18 mouse cellular contexts compared by ENCODE assay signal in genomic region chr8:110465606-110466005, GRCm38 (mm10).
DNase-seq lines count a peak whose midpoint lies in the region; ATAC-seq lines count a peak whose summit lies in the region.
"Had no signal": no experiment of that assay in that cellular context is flagged by ENCODE, and none has a peak within 500 bp of the region (broad histone marks: within the 10 kb centered on the region; RNA-seq: fewer than 3 reads in every experiment).

No protein-coding gene starts in this region.

- ATAC-seq in embryonic facial prominence, embryonic 14.5 days (ENCODE audit: low read depth): no peak; the same call in 1 of the 2 replicates
- ATAC-seq in midbrain, embryonic 13.5 days: peak; percentile 85
- ATAC-seq in midbrain, embryonic 11.5 days (ENCODE audit: low FRiP score): no peak
- ATAC-seq in hindbrain, embryonic 14.5 days (ENCODE audit: low FRiP score): peak; percentile 43; the same call in 1 of the 2 replicates

- H3K4me1 ChIP-seq in embryonic facial prominence, embryonic 14.5 days (ENCODE audit: control insufficient read depth, insufficient read depth, low read length): no peaks in the 10 kb centered on the region
- no peaks in the 10 kb centered on the region for H3K4me1 ChIP-seq in embryonic facial prominence, embryonic 10.5 days
- H3K4me1 ChIP-seq in midbrain, embryonic 13.5 days (replicated peaks): peaks cover 12% of the 10 kb centered on the region
- H3K4me1 ChIP-seq in midbrain, embryonic 11.5 days (ENCODE audit: control insufficient read depth, insufficient read depth, low read length): peaks cover 6% of the 10 kb centered on the region; the same call in 1 of the 2 replicates
- H3K4me1 ChIP-seq in hindbrain, embryonic 14.5 days (replicated peaks; ENCODE audit: control insufficient read depth, insufficient read depth, low read length): 0 out of 2 replicates have a peak, but pooled peaks cover 7% of the 10 kb centered on the region
- H3K4me1 ChIP-seq: heart, embryonic 15.5 days; limb, embryonic 13.5 days; neural tube, embryonic 12.5 days had no signal

- H3K9me3 ChIP-seq in embryonic facial prominence, embryonic 14.5 days (ENCODE audit: control insufficient read depth, low read length): no peaks in the 10 kb centered on the region
- no peaks in the 10 kb centered on the region for H3K9me3 ChIP-seq in embryonic facial prominence, embryonic 10.5 days
- no peaks in the 10 kb centered on the region for H3K9me3 ChIP-seq in midbrain, embryonic 13.5 days
- no peaks in the 10 kb centered on the region for H3K9me3 ChIP-seq in midbrain, embryonic 11.5 days (ENCODE audit: control insufficient read depth, low read length)
- H3K9me3 ChIP-seq in hindbrain, embryonic 14.5 days (ENCODE audit: control insufficient read depth, low read length): no peaks in the 10 kb centered on the region
- H3K9me3 ChIP-seq: heart, embryonic 15.5 days; limb, embryonic 13.5 days; neural tube, embryonic 12.5 days had no signal

- H3K4me2 ChIP-seq in embryonic facial prominence, embryonic 14.5 days (ENCODE audit: low read depth, low read length): no peak overlapping the region
- no peak overlapping the region for H3K4me2 ChIP-seq in midbrain, embryonic 13.5 days (replicated peaks)
- no peak overlapping the region for H3K4me2 ChIP-seq in midbrain, embryonic 11.5 days
- H3K4me2 ChIP-seq in hindbrain, embryonic 14.5 days (replicated peaks): no peak overlapping the region
- H3K4me2 ChIP-seq: heart, embryonic 15.5 days; limb, embryonic 13.5 days; neural tube, embryonic 12.5 days had no signal

- H3K36me3 ChIP-seq in embryonic facial prominence, embryonic 14.5 days (ENCODE audit: control insufficient read depth, insufficient read depth, low read length): no peaks in the 10 kb centered on the region
- H3K36me3 ChIP-seq in embryonic facial prominence, embryonic 10.5 days (replicated peaks): no peaks in the 10 kb centered on the region
- H3K36me3 ChIP-seq in midbrain, embryonic 13.5 days: no peaks in the 10 kb centered on the region
- no peaks in the 10 kb centered on the region for H3K36me3 ChIP-seq in midbrain, embryonic 11.5 days (ENCODE audit: control insufficient read depth, insufficient read depth, low read length)
- no peaks in the 10 kb centered on the region for H3K36me3 ChIP-seq in hindbrain, embryonic 14.5 days (replicated peaks; ENCODE audit: control insufficient read depth, insufficient read depth)
- H3K36me3 ChIP-seq: heart, embryonic 15.5 days; limb, embryonic 13.5 days; neural tube, embryonic 12.5 days had no signal

- H3K27me3 ChIP-seq in embryonic facial prominence, embryonic 14.5 days (replicated peaks; ENCODE audit: control insufficient read depth, insufficient read depth, low read length): no peaks in the 10 kb centered on the region
- H3K27me3 ChIP-seq in embryonic facial prominence, embryonic 10.5 days (replicated peaks; ENCODE audit: low read depth, poor library complexity, severe bottlenecking): no peaks in the 10 kb centered on the region
- no peaks in the 10 kb centered on the region for H3K27me3 ChIP-seq in midbrain, embryonic 13.5 days
- no peaks in the 10 kb centered on the region for H3K27me3 ChIP-seq in midbrain, embryonic 11.5 days (ENCODE audit: control insufficient read depth, insufficient read depth, low read length)
- no peaks in the 10 kb centered on the region for H3K27me3 ChIP-seq in hindbrain, embryonic 14.5 days (ENCODE audit: control insufficient read depth, insufficient read depth, low read length)
- H3K27me3 ChIP-seq: heart, embryonic 15.5 days; limb, embryonic 13.5 days; neural tube, embryonic 12.5 days had no signal

- 73% methylated on average over 9 of the region's 9 CpGs for whole genome bisulfite sequencing in embryonic facial prominence, embryonic 14.5 days
- 70% methylated on average over 9 of the region's 9 CpGs for WGBS in embryonic facial prominence, embryonic 10.5 days
- 24% methylated on average over 9 of the region's 9 CpGs for WGBS in midbrain, embryonic 13.5 days
- 48% methylated on average over 9 of the region's 9 CpGs for WGBS in midbrain, embryonic 11.5 days
- WGBS in hindbrain, embryonic 14.5 days: 50% methylated on average over 9 of the region's 9 CpGs

- peak; percentile 27 for DNase-seq in embryonic facial prominence, embryonic 14.5 days (ENCODE audit: low spot score)
- DNase-seq in embryonic facial prominence, embryonic 10.5 days (ENCODE audit: low spot score): no peak
- no peak for DNase-seq in midbrain, embryonic 11.5 days (ENCODE audit: low spot score, missing footprints)
- DNase-seq in hindbrain, embryonic 14.5 days (ENCODE audit: low spot score): peak; percentile 52
- peak; percentile 80 for DNase-seq in retina, postnatal 1 day
- no peak for DNase-seq in urinary bladder, postnatal 25 days (ENCODE audit: low spot score)
- DNase-seq in testis, postnatal 10 days (ENCODE audit: low spot score): no peak
- DNase-seq: B cell, adult 2 months; cerebellum, adult 11-12 months; gastrocnemius, adult 2 months; heart, adult 11 months; kidney, adult 8-10 months; kidney, postnatal 4 days; thymus, postnatal 36 days had no signal

- H3K27ac ChIP-seq in embryonic facial prominence, embryonic 14.5 days (replicated peaks; ENCODE audit: low read depth, low read length): no peak overlapping the region
- no peak overlapping the region for H3K27ac ChIP-seq in embryonic facial prominence, embryonic 10.5 days (replicated peaks)
- H3K27ac ChIP-seq in midbrain, embryonic 13.5 days: peak overlapping the region; percentile 27; the same call in 1 of the 2 replicates
- no peak overlapping the region for H3K27ac ChIP-seq in midbrain, embryonic 11.5 days (ENCODE audit: low read depth, low read length)
- H3K27ac ChIP-seq in hindbrain, embryonic 14.5 days: peak overlapping the region; percentile 53; the same call in 1 of the 2 replicates
- H3K27ac ChIP-seq: gastrocnemius, adult 2 months; heart, embryonic 15.5 days; limb, embryonic 13.5 days; neural tube, embryonic 12.5 days had no signal

- H3K9ac ChIP-seq in embryonic facial prominence, embryonic 14.5 days (ENCODE audit: low read depth, low read length): no peak overlapping the region
- no peak overlapping the region for H3K9ac ChIP-seq in midbrain, embryonic 13.5 days (replicated peaks)
- no peak overlapping the region for H3K9ac ChIP-seq in midbrain, embryonic 11.5 days (ENCODE audit: low read length)
- no peak overlapping the region for H3K9ac ChIP-seq in hindbrain, embryonic 14.5 days
- H3K9ac ChIP-seq: heart, embryonic 15.5 days; limb, embryonic 13.5 days; neural tube, embryonic 12.5 days had no signal

- H3K4me3 ChIP-seq in embryonic facial prominence, embryonic 14.5 days (ENCODE audit: low read depth, low read length): no peak overlapping the region
- no peak overlapping the region for H3K4me3 ChIP-seq in embryonic facial prominence, embryonic 10.5 days
- no peak overlapping the region for H3K4me3 ChIP-seq in midbrain, embryonic 13.5 days (replicated peaks)
- no peak overlapping the region for H3K4me3 ChIP-seq in midbrain, embryonic 11.5 days (ENCODE audit: low read depth, low read length)
- no peak overlapping the region for H3K4me3 ChIP-seq in hindbrain, embryonic 14.5 days (replicated peaks; ENCODE audit: low read length)
- H3K4me3 ChIP-seq: gastrocnemius, adult 2 months; heart, embryonic 15.5 days; limb, embryonic 13.5 days; neural tube, embryonic 12.5 days had no signal

Comparison
In these comparisons a context has a peak if more than half of its experiments do, and no peak if none do; other contexts are left out.
1. ATAC-seq: peak in midbrain, embryonic 13.5 days (single experiment) and hindbrain, embryonic 14.5 days (single experiment); none in embryonic facial prominence, embryonic 14.5 days (single experiment) and midbrain, embryonic 11.5 days (single experiment).
2. DNase-seq: peak in embryonic facial prominence, embryonic 14.5 days (single experiment), hindbrain, embryonic 14.5 days (single experiment) and retina, postnatal 1 day (single experiment); none in embryonic facial prominence, embryonic 10.5 days (single experiment), midbrain, embryonic 11.5 days (single experiment), urinary bladder, postnatal 25 days (single experiment) and testis, postnatal 10 days (single experiment).
3. H3K27ac ChIP-seq: peak in midbrain, embryonic 13.5 days (single experiment) and hindbrain, embryonic 14.5 days (single experiment); none in embryonic facial prominence, embryonic 14.5 days (single experiment), embryonic facial prominence, embryonic 10.5 days (single experiment) and midbrain, embryonic 11.5 days (single experiment).